Comparison of ENCODE assay signal across 30 mouse cellular contexts in the genomic region with DNA sequence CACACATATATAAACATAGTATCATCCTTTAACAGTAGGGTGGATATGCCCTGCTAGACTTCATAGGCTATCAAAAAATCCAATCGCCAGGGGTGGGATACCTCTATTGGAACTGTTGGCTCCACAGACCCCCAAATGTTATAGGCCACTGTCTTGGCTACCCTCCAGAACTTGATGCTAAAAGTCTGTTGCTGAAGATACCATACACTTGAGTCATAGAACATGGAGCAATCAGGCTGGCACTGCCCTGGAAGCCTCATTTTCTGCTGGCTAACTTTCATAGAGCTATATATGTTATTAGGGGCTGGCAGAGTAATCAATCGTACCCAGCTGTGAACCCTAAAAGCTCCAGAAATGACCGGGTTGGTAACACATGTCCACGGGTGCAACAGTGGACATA. TPM values are rescaled to one million over a fixed set of nuclear protein-coding genes. Genes with fewer than 3 reads are reported as not detected.
"Had no signal": no experiment of that assay in that cellular context is flagged by ENCODE, and none has a peak within 500 bp of the region (broad histone marks: within the 10 kb centered on the region; RNA-seq: fewer than 3 reads in every experiment).

No protein-coding gene starts in this region.

- H3K4me3 ChIP-seq: heart, adult 2 months; heart, embryonic 10.5 days; heart, embryonic 12.5 days; hindbrain, embryonic 10.5 days; hindbrain, embryonic 12.5 days; intestine, embryonic 15.5 days; kidney, embryonic 15.5 days; left cerebral cortex, adult 2 months; limb, embryonic 10.5 days; limb, embryonic 12.5 days had no signal

- H3K9ac ChIP-seq: heart, embryonic 12.5 days; hindbrain, embryonic 12.5 days; hindbrain, embryonic 14.5 days; intestine, embryonic 15.5 days; kidney, embryonic 15.5 days; limb, embryonic 12.5 days had no signal

- DNase-seq: gastrocnemius, postnatal 14 days; gastrocnemius, postnatal 36 days; heart, adult 11 months; heart, adult 2 months; heart, postnatal 10 days; heart, postnatal 4 days; kidney, adult 18-20 months; kidney, adult 8-10 months; kidney, postnatal 14 days; kidney, postnatal 36 days; layer of hippocampus, adult 9-11 months; layer of hippocampus, postnatal 36 days; liver had no signal

- H3K36me3 ChIP-seq: heart, embryonic 10.5 days; heart, embryonic 12.5 days; hindbrain, embryonic 10.5 days; hindbrain, embryonic 12.5 days; intestine, embryonic 15.5 days; kidney, embryonic 15.5 days; limb, embryonic 10.5 days; limb, embryonic 12.5 days had no signal

- H3K4me1 ChIP-seq: heart, embryonic 10.5 days; heart, embryonic 12.5 days; intestine, embryonic 15.5 days; limb, embryonic 10.5 days; limb, embryonic 12.5 days had no signal

- H3K9me3 ChIP-seq: heart, embryonic 10.5 days; heart, embryonic 12.5 days; hindbrain, embryonic 10.5 days; hindbrain, embryonic 12.5 days; intestine, embryonic 15.5 days; kidney, embryonic 15.5 days; limb, embryonic 10.5 days; limb, embryonic 12.5 days had no signal

- ATAC-seq: hindbrain, embryonic 16.5 days; inflammation-experienced regulatory T-cells, adult 6 months; intestine, embryonic 15.5 days; intestine, postnatal 0 days had no signal

- H3K27me3 ChIP-seq: intestine, embryonic 15.5 days; kidney, embryonic 15.5 days; limb, embryonic 12.5 days had no signal

- H3K4me2 ChIP-seq: heart, embryonic 12.5 days; hindbrain, embryonic 12.5 days; hindbrain, embryonic 14.5 days; intestine, embryonic 15.5 days; kidney, embryonic 15.5 days; limb, embryonic 12.5 days; liver, embryonic 11.5 days had no signal

- H3K27ac ChIP-seq: heart, adult 2 months; heart, embryonic 10.5 days; hindbrain, embryonic 10.5 days; hindbrain, embryonic 12.5 days; hindbrain, embryonic 14.5 days; intestine, embryonic 15.5 days; kidney, embryonic 15.5 days; kidney, postnatal 0 days; left cerebral cortex, adult 2 months; limb, embryonic 10.5 days; limb, embryonic 12.5 days had no signal

RNA-seq across cellular contexts. Expression of a gene that starts 32.4 kb away (rescaled TPM):
- total RNA-seq: gastrocnemius, adult 18-20 months; gastrocnemius, adult 8-10 months; gastrocnemius, postnatal 36 days had no signal
